Mouse (Mus musculus): ENCODE measurements around the gene Tmem234.

Tmem234 gene

GRCm38 (mm10) chr4:129618786-129619691 is 18.6 kb downstream of the Tmem234 start, which contains the start of gene Iqcc:
TSS of gene Iqcc (minus strand) at chr4:129619099.
- in situ Hi-C loops (cut with MboI; ENCODE audit: low pct_unique_long_range_greater_than_20kb in 1 of 2, low sequenced_read_pairs in 2 of 2, unreplicated experiment in 1 of 2) = no loop called here

- in situ Hi-C loops (cut with MboI; ENCODE audit: low pct_unique_long_range_greater_than_20kb in 1 of 2, low sequenced_read_pairs in 2 of 2, unreplicated experiment in 1 of 2) = no loop called here
Observed at GRCm38 (mm10) chr4:129620419-129621282, 20.2 kb downstream of the Tmem234 start.

- in situ Hi-C loops (cut with MboI; ENCODE audit: low pct_unique_long_range_greater_than_20kb in 1 of 2, low sequenced_read_pairs in 2 of 2, unreplicated experiment in 1 of 2) = no loop called here
Observed at GRCm38 (mm10) chr4:129621283-129621841, 20.9 kb downstream of the Tmem234 start.

GRCm38 (mm10) chr4:129622120-129622802 is 21.8 kb downstream of the Tmem234 start:
- in situ Hi-C loops (cut with MboI; ENCODE audit: low pct_unique_long_range_greater_than_20kb in 1 of 2, low sequenced_read_pairs in 2 of 2, unreplicated experiment in 1 of 2) = no loop called here

- in situ Hi-C loops (cut with MboI; ENCODE audit: low pct_unique_long_range_greater_than_20kb in 1 of 2, low sequenced_read_pairs in 2 of 2, unreplicated experiment in 1 of 2) = no loop called here
Observed at GRCm38 (mm10) chr4:129622803-129623535, 22.5 kb downstream of the Tmem234 start.

- in situ Hi-C loops (cut with MboI; ENCODE audit: low pct_unique_long_range_greater_than_20kb in 1 of 2, low sequenced_read_pairs in 2 of 2, unreplicated experiment in 1 of 2) = no loop called here
Observed at GRCm38 (mm10) chr4:129623681-129624091, 23.2 kb downstream of the Tmem234 start, which contains the start of gene Ccdc28b. TSS of gene Ccdc28b (minus strand) at chr4:129623947.

GRCm38 (mm10) chr4:129624281-129625028 is 24.0 kb downstream of the Tmem234 start:
- in situ Hi-C loops (cut with MboI; ENCODE audit: low pct_unique_long_range_greater_than_20kb in 1 of 2, low sequenced_read_pairs in 2 of 2, unreplicated experiment in 1 of 2) = no loop called here

- in situ Hi-C loops (cut with MboI; ENCODE audit: low pct_unique_long_range_greater_than_20kb in 1 of 2, low sequenced_read_pairs in 2 of 2, unreplicated experiment in 1 of 2) = no loop called here
Observed at GRCm38 (mm10) chr4:129625029-129625370, 24.5 kb downstream of the Tmem234 start.

- in situ Hi-C loops (cut with MboI; ENCODE audit: low pct_unique_long_range_greater_than_20kb in 1 of 2, low sequenced_read_pairs in 2 of 2, unreplicated experiment in 1 of 2) = no loop called here
Observed at GRCm38 (mm10) chr4:129625496-129625895, 25.0 kb downstream of the Tmem234 start.

- in situ Hi-C loops (cut with MboI; ENCODE audit: low pct_unique_long_range_greater_than_20kb in 1 of 2, low sequenced_read_pairs in 2 of 2, unreplicated experiment in 1 of 2) = no loop called here
Observed at GRCm38 (mm10) chr4:129626035-129626434, 25.6 kb downstream of the Tmem234 start.

- in situ Hi-C loops (cut with MboI; ENCODE audit: low pct_unique_long_range_greater_than_20kb in 1 of 2, low sequenced_read_pairs in 2 of 2, unreplicated experiment in 1 of 2) = no loop called here
Observed at GRCm38 (mm10) chr4:129630944-129631343, 30.5 kb downstream of the Tmem234 start.

- in situ Hi-C loops (cut with MboI; ENCODE audit: low pct_unique_long_range_greater_than_20kb in 1 of 2, low sequenced_read_pairs in 2 of 2, unreplicated experiment in 1 of 2) = no loop called here
Observed at GRCm38 (mm10) chr4:129631867-129632266, 31.4 kb downstream of the Tmem234 start.

- in situ Hi-C loops (cut with MboI; ENCODE audit: low pct_unique_long_range_greater_than_20kb in 1 of 2, low sequenced_read_pairs in 2 of 2, unreplicated experiment in 1 of 2) = no loop called here
Observed at GRCm38 (mm10) chr4:129633852-129634251, 33.4 kb downstream of the Tmem234 start.

- in situ Hi-C loops (cut with MboI; ENCODE audit: low pct_unique_long_range_greater_than_20kb in 1 of 2, low sequenced_read_pairs in 2 of 2, unreplicated experiment in 1 of 2) = no loop called here
Observed at GRCm38 (mm10) chr4:129639221-129639620, 38.8 kb downstream of the Tmem234 start.

- in situ Hi-C loops (cut with MboI; ENCODE audit: low pct_unique_long_range_greater_than_20kb in 1 of 2, low sequenced_read_pairs in 2 of 2, unreplicated experiment in 1 of 2) = no loop called here
Observed at GRCm38 (mm10) chr4:129640101-129640637, 39.7 kb downstream of the Tmem234 start.

- in situ Hi-C loops (cut with MboI; ENCODE audit: low pct_unique_long_range_greater_than_20kb in 1 of 2, low sequenced_read_pairs in 2 of 2, unreplicated experiment in 1 of 2) = no loop called here
Observed at GRCm38 (mm10) chr4:129640638-129641467, 40.4 kb downstream of the Tmem234 start, which contains the start of gene Txlna. TSS of gene Txlna (minus strand) at chr4:129641065.
